Mouse (Mus musculus) cerebellum, postnatal 10 days (tissue): Measurements from ENCODE around the gene Pias3.
"Not testable (repeated sequence)": the region's sequence is repeated elsewhere in the genome, so short reads cannot be mapped to it uniquely, and the experiment has no call there.

Experiments
- DNase-seq, 2 experiments: peaks; one replicate each; pipeline ENCODE4 v3.0.0; 2021; ENCODE audit warnings: mixed read lengths in 2 of 2

Gene Pias3

DNA sequence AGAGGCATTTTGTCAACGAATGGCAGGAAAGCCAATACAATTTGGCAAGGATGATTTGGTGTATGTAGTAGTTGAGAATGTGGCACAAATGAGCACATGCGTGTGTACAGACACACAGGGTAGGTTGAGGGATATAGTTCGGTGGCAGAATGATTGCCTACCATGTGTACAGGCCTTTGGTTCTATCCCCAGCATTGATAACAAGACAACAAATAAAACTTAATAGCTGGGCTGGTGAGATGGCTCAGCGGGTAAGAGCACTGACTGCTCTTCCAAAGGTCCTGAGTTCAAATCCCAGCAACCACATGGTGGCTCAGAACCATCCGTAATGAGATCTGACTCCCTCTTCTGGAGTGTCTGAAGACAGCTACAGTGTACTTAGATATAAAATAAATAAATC, 10.1 kb upstream of the Pias3 start:
- not testable (repeated sequence) for DNase-seq

DNA sequence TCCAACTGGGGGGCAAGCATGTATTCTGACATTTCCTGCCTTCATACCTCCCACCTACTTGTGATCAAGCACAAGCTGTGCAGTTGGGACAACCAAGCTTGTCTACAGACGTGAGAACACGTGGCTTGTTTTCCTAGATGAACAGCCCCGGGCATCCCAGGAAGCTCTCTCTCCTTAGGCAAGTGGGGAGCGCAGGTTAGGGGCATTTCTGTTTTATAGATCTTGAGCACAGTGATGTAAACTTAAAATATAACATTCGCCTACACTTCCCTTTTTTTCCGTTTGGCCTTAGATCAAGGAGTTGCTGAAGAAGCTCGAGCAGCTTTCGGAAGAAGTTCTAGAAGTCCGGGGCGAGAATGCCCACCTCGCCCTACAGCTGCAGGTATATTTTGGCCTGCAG, 7.3 kb upstream of the Pias3 start:
- DNase-seq, result no peak

- no peak for DNase-seq
These were observed 5.9 kb upstream of the Pias3 start for GRCm38 (mm10) chr3:96690298-96690697.

GRCm38 (mm10) chr3:96692506-96692905, 3.7 kb upstream of the Pias3 start:
- peak; percentile 68 to 77 for DNase-seq

- DNase-seq, result no peak
These were observed 2.6 kb upstream of the Pias3 start for GRCm38 (mm10) chr3:96693579-96693978.

- peak; percentile 91 to 94 for DNase-seq
These were observed 865 bp downstream of the Pias3 start for GRCm38 (mm10) chr3:96696766-96697732.

- peak; percentile 48 to 54 for DNase-seq
These were observed 3.0 kb downstream of the Pias3 start for GRCm38 (mm10) chr3:96698993-96699690.

DNA sequence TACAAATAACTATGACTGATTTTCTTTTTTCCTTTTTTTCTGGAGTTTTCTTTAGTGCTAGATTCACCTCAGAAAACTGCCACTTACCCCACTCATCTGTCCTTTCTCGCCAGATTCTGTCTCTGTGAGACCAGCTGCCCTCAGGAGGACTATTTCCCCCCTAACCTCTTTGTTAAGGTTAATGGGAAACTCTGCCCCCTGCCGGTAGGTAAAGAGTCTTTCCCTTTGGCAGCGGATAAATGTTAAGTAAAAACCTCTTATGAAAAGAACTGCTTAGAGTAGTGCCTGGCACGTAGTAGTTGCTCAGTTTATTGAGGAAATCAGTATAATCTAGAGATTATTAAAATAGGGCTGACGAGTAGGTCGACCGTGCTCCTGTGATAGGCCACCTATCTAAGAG, 4.2 kb downstream of the Pias3 start:
- DNase-seq, result peak; percentile 56 to 69

DNA sequence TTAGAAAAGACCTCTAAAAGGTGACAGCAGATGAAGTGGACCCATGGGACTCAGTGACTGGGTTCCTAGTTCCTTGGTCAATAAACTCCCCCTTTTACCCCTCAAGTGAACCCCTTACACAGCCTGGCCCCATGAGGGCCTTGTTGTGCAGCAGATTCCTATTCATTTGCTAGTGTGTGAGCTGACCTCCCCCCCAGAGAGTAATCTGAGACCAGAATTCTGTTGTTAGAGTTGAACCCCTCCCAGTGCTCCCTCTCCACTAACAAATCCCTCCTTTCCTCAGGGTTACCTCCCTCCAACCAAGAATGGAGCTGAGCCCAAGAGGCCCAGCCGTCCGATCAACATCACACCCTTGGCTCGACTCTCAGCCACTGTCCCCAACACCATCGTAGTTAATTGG, 4.8 kb downstream of the Pias3 start:
- DNase-seq, result no peak

DNA sequence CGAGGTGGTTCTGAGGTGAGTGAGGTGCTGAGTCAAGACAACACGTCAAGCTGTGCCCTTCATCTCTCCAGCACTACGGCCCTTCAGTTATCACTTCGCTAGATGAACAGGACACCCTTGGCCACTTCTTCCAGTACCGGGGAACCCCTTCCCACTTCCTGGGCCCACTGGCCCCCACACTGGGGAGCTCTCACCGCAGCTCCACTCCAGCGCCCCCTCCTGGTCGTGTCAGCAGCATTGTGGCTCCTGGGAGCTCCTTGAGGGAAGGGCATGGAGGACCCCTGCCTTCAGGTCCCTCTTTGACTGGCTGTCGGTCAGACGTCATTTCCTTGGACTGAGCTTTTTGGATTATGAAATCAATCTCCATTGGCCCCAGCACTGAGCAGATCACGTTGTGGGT, 8.6 kb downstream of the Pias3 start:
- DNase-seq, result peak; percentile 46 to 57

DNA sequence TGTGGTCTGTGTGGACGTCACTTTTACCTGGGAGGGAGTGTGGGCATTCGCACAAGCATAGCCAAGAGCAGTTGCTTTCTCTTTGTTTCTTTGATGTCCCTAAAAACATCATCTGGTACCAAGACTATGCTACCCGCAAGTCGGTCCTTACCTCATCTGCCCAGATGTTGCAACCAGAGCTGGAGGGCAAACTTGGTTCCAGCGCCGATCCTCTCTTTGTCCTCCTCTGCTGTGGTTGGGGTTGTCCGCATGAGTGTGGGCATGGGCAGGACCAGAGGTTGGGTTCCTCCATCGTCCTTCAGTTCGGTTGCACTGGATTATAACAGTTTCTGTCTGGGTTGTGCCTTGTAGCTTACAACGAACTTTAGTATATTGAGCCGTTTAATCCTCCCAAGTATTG, 10.0 kb downstream of the Pias3 start:
- DNase-seq, result no peak

- no peak for DNase-seq
These were observed 10.8 kb downstream of the Pias3 start for GRCm38 (mm10) chr3:96706984-96707383.

- peak; percentile 94 to 96 for DNase-seq
These were observed 11.9 kb downstream of the Pias3 start, which contains the start of gene Nudt17 for GRCm38 (mm10) chr3:96707903-96708683. TSS of gene Nudt17 (minus strand) at chr3:96708562.

- no peak for DNase-seq
These were observed 12.5 kb downstream of the Pias3 start for GRCm38 (mm10) chr3:96708684-96709064.

- no peak for DNase-seq
These were observed 18.1 kb downstream of the Pias3 start for GRCm38 (mm10) chr3:96714286-96714685.

- DNase-seq, result no peak
These were observed 19.7 kb downstream of the Pias3 start for GRCm38 (mm10) chr3:96715854-96716253.

DNA sequence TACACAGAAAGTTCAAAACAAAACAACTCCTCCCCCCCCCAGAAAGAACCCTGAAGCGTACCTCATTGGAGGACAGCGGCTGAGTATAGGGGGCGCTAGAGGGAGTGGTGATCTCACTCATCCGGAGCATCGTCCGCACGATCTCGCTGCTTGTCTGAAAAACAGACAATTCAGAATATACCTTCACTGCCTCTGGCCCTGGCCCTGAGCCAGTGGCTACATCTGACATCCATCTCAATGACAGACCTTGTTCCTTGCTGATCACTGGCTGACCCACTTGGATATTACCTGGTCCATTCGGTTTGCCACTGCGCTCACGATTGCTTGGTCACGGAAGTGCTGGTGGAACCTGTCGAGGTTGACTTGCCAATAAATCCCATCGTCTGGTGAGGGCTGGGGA, 23.0 kb downstream of the Pias3 start:
- peak; percentile 85 to 93 for DNase-seq

DNA sequence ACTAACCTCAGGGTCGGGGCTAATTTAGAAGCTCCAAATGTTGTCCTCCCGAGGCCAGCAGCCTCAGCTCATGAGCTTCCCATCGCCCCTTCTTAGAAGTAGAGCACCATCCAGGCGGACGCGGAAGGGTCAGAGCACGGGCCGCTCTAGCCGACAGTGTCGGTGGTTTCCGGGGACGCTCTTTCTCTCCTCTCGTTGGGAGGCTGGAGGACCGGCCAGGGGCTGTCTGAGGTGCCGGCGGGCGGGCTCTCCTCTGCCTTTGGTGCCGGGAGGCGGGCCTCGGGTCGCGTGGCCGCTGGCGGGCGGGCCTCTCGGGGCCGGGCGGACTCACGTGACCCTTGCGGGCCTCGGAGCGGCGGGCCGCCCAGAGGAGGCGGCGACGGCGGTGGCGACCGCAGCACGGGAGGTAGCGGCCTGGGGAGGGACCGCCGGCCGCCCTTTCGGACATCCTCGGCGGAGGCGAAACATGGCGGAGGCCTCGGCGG, 31.2 kb downstream of the Pias3 start, which contains the start of the genes Polr3c and Rnf115:
Gene Polr3c, minus strand, starts transcription at position 286 of the 485 bp plus-strand sequence.
Gene Rnf115, plus strand, starts transcription at position 322 of the 485 bp plus-strand sequence.
- peak; percentile 95 to 97 for DNase-seq

DNA sequence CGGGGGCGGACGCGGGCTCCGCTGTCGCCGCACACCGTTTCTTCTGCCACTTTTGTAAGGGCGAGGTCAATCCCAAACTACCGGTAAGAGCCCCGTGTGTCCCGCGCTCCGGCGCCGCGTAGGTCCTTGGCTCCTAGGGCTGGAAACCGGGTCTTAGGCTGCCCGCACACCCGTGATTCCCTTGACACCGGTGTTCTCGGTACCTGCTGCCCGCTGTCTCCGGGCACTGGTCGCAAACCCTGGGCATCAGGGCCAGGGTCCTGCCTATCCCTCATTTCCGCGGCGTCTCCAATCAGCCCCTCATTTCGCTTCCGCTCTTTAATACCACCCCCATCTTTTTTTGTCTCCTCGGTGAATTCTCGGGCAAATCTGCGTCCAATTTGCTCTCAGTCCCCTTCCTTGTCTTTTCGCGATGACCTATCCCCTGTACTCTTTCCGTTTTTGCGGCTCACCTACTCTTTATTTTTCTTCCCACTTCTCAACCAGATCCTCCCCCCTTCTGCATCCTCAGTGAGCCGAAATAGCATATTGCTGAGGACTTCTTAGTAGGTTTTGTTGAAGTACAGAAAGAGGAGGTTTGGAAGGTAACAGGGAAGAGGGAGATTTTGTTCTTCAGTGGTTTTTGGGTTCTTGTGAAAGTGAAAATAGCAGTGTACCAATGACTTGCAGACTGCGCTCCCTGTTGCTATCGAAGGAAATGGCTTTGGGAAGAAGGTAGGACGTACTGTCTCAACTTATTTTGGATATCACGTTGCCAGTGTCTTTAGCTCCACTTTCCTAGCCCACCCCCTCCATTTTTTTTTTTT, 31.8 kb downstream of the Pias3 start:
- peak in 1 of 2 experiments; percentile 5 for DNase-seq

DNA sequence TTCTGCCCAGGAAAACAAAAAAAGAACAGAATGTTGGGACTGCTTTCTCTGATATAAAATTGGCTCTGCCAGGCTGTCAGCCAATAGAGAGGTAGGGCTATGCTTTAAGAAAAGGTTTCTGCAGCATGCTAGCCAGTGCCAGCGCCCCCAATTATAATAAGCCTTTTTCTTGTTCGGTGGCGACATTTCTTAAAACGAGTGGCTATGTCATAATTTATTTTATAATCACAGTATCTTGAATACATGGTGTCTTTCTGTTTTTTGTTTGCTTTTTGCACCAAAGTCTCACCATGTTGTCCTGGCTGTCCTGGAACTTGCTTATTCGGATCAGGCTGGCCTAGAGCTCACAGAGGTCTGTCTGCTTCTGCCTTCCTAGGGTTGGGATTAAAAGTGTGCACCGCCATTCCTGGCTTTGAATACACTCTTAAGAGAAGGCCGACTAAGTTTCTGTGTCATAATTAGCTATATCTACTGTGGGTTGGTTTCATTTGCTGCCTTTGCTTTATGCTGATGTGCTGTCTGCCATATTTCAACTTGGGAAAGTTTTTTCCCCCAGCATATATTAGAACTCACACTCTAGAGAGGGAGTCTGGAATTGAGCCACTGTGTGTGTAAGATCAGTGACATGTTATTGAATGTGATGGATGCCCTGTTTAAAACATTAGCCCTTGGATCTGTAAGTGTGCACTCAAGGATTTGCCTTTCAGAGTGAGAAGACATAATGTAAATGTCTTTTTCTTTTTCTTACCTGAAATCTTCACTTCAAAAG, 32.6 kb downstream of the Pias3 start:
- no peak for DNase-seq

DNA sequence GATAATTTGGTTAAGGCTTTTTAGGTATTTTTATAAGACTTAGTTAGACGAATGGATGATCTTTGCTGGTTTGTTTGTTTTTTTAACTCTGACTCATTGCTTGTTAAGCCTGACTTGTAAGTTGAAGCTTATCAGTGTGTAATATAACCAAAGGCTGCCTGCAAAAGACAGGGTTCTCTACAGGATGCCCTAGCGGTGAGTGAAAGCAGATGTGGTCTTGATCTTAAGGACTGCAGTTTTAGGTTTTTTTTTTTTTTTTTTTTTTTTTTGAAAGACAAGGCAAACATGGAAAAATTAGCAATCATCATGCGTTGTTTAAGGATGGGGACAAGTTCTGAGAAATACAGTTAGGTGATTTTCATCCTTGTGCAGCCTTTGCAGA, 33.2 kb downstream of the Pias3 start:
- DNase-seq, result no peak
